Mouse (Mus musculus): ENCODE measurements at regions not wholly inside any gene's neighbourhood (a gene's known extent, or its start where the extent isn't known, plus 50 kb on each side); places are given as distances from the start of the nearest gene placed in this dataset.

DNA sequence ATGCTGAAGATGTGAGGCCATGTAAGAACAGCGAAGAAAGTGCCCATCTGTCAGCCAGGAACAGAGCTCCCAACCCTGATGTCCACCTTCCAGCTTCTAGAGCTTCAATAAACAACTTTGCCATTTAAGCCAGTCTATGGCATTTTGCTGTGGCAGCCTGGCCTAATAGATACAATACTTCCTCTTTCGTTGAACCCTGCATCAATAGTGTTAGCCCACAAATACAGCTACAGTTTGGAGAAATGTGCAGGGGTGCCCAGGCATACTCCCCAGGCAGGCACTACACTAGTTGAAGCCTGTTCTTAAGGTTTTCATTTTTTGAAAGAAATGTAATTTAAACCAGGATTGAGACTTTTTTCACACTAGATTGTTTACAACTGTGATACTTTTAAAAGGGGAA lies 199.9 kb upstream of the Rnd3 start:
- ATAC-seq (ENCODE audit: low FRiP score, low read depth) = no peak
- no peak overlapping the region for H3K27ac ChIP-seq (replicated peaks; ENCODE audit: low read depth, low read length)
- WGBS = 90% methylated on average over 2 of the region's 2 CpGs

DNA sequence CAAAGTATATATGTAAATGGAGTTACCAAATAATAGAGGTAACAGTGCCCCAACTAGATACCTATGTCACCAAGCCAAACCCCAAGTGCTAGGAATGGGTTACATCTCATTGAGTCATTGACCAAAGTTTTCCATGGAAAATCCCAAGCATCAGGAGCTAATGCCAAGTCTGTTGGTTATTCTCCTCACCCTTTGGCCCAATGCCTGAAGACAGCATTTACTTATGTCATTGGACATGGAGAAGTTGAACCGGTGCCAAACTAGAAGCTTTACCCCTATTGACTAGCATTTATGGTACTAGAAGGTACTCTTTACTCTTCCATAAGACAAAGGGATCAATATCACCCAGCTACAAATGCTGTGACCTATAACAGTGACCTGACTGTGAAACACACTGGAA lies 198.2 kb upstream of the Rnd3 start:
- Histone ChIP-seq H3K36me3 (ENCODE audit: control insufficient read depth, insufficient read depth, low read length) (no peaks in the 10 kb centered on the region), H3K9me3 (ENCODE audit: control insufficient read depth, low read length) (no peaks in the 10 kb centered on the region), H3K9ac (ENCODE audit: low read depth, low read length, severe bottlenecking) (no peak overlapping the region), H3K4me2 (replicated peaks; ENCODE audit: low read depth, low read length, severe bottlenecking) (no peak overlapping the region), H3K27me3 (ENCODE audit: control insufficient read depth, insufficient read depth, low read length) (no peaks in the 10 kb centered on the region), H3K4me3 (replicated peaks; ENCODE audit: low read length) (no peak overlapping the region), H3K27ac (replicated peaks; ENCODE audit: low read depth, low read length) (no peak overlapping the region), H3K4me1 (ENCODE audit: control insufficient read depth, insufficient read depth, low read length) (peaks cover 15% of the 10 kb centered on the region)
- DNase-seq (ENCODE audit: low spot score) (no peak), ATAC-seq (ENCODE audit: low FRiP score, low read depth) (no peak)
- TF ChIP-seq POLR2A (IDR thresholded peaks at IDR 0.05; ENCODE audit: borderline replicate concordance, extremely low read depth, insufficient read depth, insufficient read length) = no peak
- WGBS = 89% methylated on average over 1 of the region's 1 CpGs

More for the DNA sequence above, 199.9 kb upstream of the Rnd3 start:
- Histone ChIP-seq H3K36me3 (ENCODE audit: control insufficient read depth, insufficient read depth, low read length) (no peaks in the 10 kb centered on the region), H3K27me3 (ENCODE audit: control insufficient read depth, insufficient read depth, low read length) (no peaks in the 10 kb centered on the region), H3K9me3 (ENCODE audit: control insufficient read depth, low read length) (no peaks in the 10 kb centered on the region), H3K9ac (ENCODE audit: low read depth, low read length, severe bottlenecking) (no peak overlapping the region), H3K4me1 (ENCODE audit: control insufficient read depth, insufficient read depth, low read length) (peaks cover 13% of the 10 kb centered on the region), H3K4me3 (replicated peaks; ENCODE audit: low read length) (no peak overlapping the region), H3K4me2 (replicated peaks; ENCODE audit: low read depth, low read length, severe bottlenecking) (no peak overlapping the region)
- no peak for DNase-seq (ENCODE audit: low spot score)
- TF ChIP-seq POLR2A (IDR thresholded peaks at IDR 0.05; ENCODE audit: borderline replicate concordance, extremely low read depth, insufficient read depth, insufficient read length) = no peak

DNA sequence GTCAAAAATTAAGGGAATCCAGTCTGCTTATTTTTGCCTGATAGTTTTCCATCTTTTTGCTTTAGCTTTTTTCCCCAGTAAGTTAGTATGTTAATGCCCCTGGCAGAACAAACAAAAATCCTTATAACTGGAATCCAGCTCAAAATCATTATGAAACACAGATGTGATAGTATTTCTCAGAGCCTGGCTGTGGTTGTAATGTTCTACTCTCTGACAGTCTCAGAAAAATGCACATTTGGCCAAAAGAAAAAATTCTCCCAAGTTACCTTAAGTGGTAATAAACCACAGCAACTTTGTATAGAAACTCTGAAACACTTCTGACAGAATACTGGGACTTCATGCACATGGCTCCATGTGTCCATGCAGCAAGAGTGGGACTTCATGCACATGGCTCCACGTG lies 193.5 kb upstream of the Rnd3 start:
- Histone ChIP-seq H3K4me3 (replicated peaks; ENCODE audit: low read length) (no peak overlapping the region), H3K27ac (replicated peaks; ENCODE audit: low read depth, low read length) (no peak overlapping the region), H3K4me1 (ENCODE audit: control insufficient read depth, insufficient read depth, low read length) (0 out of 2 replicates have a peak, but pooled peaks cover 2% of the 10 kb centered on the region), H3K9me3 (ENCODE audit: control insufficient read depth, low read length) (no peaks in the 10 kb centered on the region), H3K36me3 (ENCODE audit: control insufficient read depth, insufficient read depth, low read length) (no peaks in the 10 kb centered on the region), H3K27me3 (ENCODE audit: control insufficient read depth, insufficient read depth, low read length) (no peaks in the 10 kb centered on the region), H3K9ac (ENCODE audit: low read depth, low read length, severe bottlenecking) (no peak overlapping the region), H3K4me2 (replicated peaks; ENCODE audit: low read depth, low read length, severe bottlenecking) (no peak overlapping the region)
- peak; percentile 64 for DNase-seq (ENCODE audit: low spot score)
- WGBS = 74% methylated on average over 1 of the region's 1 CpGs
- no peak for ATAC-seq (ENCODE audit: low FRiP score, low read depth)
- TF ChIP-seq POLR2A (IDR thresholded peaks at IDR 0.05; ENCODE audit: borderline replicate concordance, extremely low read depth, insufficient read depth, insufficient read length) = no peak

DNA sequence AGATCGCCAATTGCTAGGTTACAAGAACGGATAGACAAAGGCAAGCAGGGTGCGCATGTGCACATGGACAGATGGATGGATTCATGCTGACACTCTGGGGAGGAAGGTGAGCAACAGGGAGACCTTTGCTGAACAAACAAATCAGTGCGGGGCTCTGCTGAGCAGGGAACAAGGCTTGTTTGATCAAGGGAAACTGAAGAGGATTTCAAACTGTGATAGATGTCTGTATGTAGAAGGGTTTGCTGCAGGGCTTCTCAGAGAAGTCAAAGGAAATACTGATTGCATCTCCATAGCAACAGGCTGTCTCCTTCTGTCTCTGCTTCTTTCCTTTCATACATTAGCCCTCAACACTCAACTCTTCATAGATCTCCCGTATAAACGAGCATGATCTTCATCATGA lies 185.5 kb upstream of the Rnd3 start:
- 72% methylated on average over 6 of the region's 6 CpGs for WGBS
- no peak for DNase-seq (ENCODE audit: low spot score)

DNA sequence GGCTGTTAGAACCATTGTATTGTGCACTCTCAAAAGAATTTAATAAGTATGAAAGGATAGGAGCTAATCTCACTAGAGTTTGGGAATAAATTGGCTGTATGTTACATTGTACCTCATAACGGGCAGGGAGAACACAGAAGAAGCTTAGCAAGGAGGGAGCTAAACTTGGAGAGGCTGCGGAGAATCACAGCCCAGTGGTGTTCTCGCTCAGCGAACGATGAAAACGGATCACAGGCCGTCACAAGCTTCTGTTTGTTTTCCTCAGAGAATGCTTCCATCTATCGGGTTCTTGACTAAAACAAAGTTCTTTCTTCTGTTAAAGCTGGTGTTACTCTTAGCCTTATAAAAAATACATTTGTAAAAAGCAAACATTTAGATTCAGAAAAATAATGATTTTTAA lies 178.2 kb upstream of the Rnd3 start:
- H3K9ac ChIP-seq (ENCODE audit: low read depth, low read length, severe bottlenecking) = no peak overlapping the region
- no peak overlapping the region for H3K4me2 ChIP-seq (replicated peaks; ENCODE audit: low read depth, low read length, severe bottlenecking)
- H3K36me3 ChIP-seq (ENCODE audit: control insufficient read depth, insufficient read depth, low read length) = no peaks in the 10 kb centered on the region
- no peak overlapping the region for H3K4me3 ChIP-seq (replicated peaks; ENCODE audit: low read length)
- DNase-seq (ENCODE audit: low spot score) = no peak
- no peak for TF ChIP-seq POLR2A (IDR thresholded peaks at IDR 0.05; ENCODE audit: borderline replicate concordance, extremely low read depth, insufficient read depth, insufficient read length)
- no peaks in the 10 kb centered on the region; the same call in 1 of the 2 replicates for H3K4me1 ChIP-seq (ENCODE audit: control insufficient read depth, insufficient read depth, low read length)
- WGBS = 82% methylated on average over 8 of the region's 8 CpGs
- H3K27me3 ChIP-seq (ENCODE audit: control insufficient read depth, insufficient read depth, low read length) = no peaks in the 10 kb centered on the region
- no peak overlapping the region for H3K27ac ChIP-seq (replicated peaks; ENCODE audit: low read depth, low read length)
- H3K9me3 ChIP-seq (ENCODE audit: control insufficient read depth, low read length) = no peaks in the 10 kb centered on the region
- no peak for ATAC-seq (ENCODE audit: low FRiP score, low read depth)

More for the DNA sequence above, 185.5 kb upstream of the Rnd3 start:
- Histone ChIP-seq H3K4me3 (replicated peaks; ENCODE audit: low read length) (no peak overlapping the region), H3K27ac (replicated peaks; ENCODE audit: low read depth, low read length) (no peak overlapping the region), H3K36me3 (ENCODE audit: control insufficient read depth, insufficient read depth, low read length) (no peaks in the 10 kb centered on the region), H3K4me2 (replicated peaks; ENCODE audit: low read depth, low read length, severe bottlenecking) (no peak overlapping the region), H3K27me3 (ENCODE audit: control insufficient read depth, insufficient read depth, low read length) (no peaks in the 10 kb centered on the region), H3K4me1 (ENCODE audit: control insufficient read depth, insufficient read depth, low read length) (no peaks in the 10 kb centered on the region), H3K9me3 (ENCODE audit: control insufficient read depth, low read length) (no peaks in the 10 kb centered on the region), H3K9ac (ENCODE audit: low read depth, low read length, severe bottlenecking) (no peak overlapping the region)
- no peak for ATAC-seq (ENCODE audit: low FRiP score, low read depth)
- TF ChIP-seq POLR2A (IDR thresholded peaks at IDR 0.05; ENCODE audit: borderline replicate concordance, extremely low read depth, insufficient read depth, insufficient read length) = no peak

DNA sequence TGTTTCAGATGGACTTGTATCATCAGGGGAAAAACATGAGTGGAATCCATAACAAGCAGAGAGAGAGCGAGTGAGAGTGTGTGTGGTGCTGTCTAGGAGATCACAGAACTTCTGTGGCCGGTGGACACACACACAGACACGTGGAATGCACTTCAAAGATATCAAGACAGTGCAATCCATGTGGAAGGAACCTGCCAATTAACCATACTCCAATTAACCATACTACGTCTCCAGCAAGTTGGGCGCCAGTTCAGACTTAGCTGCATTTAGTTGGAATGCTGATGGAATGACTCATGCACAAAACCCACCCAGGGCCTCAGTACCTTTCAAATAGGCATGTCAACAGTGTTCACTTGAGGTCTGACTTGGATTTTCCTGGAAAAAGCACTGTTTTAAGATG lies 172.8 kb upstream of the Rnd3 start:
- H3K27ac ChIP-seq (replicated peaks; ENCODE audit: low read depth, low read length) = no peak overlapping the region
- 62% methylated on average over 5 of the region's 5 CpGs for WGBS
- no peak overlapping the region for H3K9ac ChIP-seq (ENCODE audit: low read depth, low read length, severe bottlenecking)
- no peaks in the 10 kb centered on the region for H3K27me3 ChIP-seq (ENCODE audit: control insufficient read depth, insufficient read depth, low read length)
- DNase-seq (ENCODE audit: low spot score) (peak; percentile 7), ATAC-seq (ENCODE audit: low FRiP score, low read depth) (no peak)
- H3K9me3 ChIP-seq (ENCODE audit: control insufficient read depth, low read length) = no peaks in the 10 kb centered on the region
- H3K4me1 ChIP-seq (ENCODE audit: control insufficient read depth, insufficient read depth, low read length) = no peaks in the 10 kb centered on the region; the same call in 1 of the 2 replicates
- no peaks in the 10 kb centered on the region for H3K36me3 ChIP-seq (ENCODE audit: control insufficient read depth, insufficient read depth, low read length)
- H3K4me2 ChIP-seq (replicated peaks; ENCODE audit: low read depth, low read length, severe bottlenecking) = no peak overlapping the region
- H3K4me3 ChIP-seq (replicated peaks; ENCODE audit: low read length) = no peak overlapping the region
- no peak for TF ChIP-seq POLR2A (IDR thresholded peaks at IDR 0.05; ENCODE audit: borderline replicate concordance, extremely low read depth, insufficient read depth, insufficient read length)

All from limb, embryonic 14.5 days (tissue).